Mouse (Mus musculus) hindbrain, postnatal 0 days (tissue): ENCODE measurements around the gene Irak3. TPM values are rescaled to one million over a fixed set of nuclear protein-coding genes. Genes with fewer than 3 reads are reported as not detected.

Experiments used
- ATAC-seq: fragments of 200-750 bp; cut with Nextera tagmentation; 2 replicates; pipeline ENCODE4 v1.8.0; 2017; ENCODE audit warnings: mild to moderate bottlenecking, moderate TSS enrichment, moderate library complexity
- DNase-seq: peaks from one replicate; pipeline ENCODE4 v3.0.0-alpha.2; 2015; ENCODE audit warnings: low spot score
- H3K27ac ChIP-seq: fragments of 300-500 bp; sonication (generic); 2 replicates; pipeline ENCODE4 v1.5.1; 2014; ENCODE audit warnings: mild to moderate bottlenecking
- H3K27me3 ChIP-seq: fragments of 300-500 bp; sonication (generic); 2 replicates; pipeline ENCODE4 v1.6.1; 2014; ENCODE audit warnings: low read length, mixed read lengths; ENCODE audit not compliant: insufficient read depth
- H3K36me3 ChIP-seq: fragments of 300-500 bp; sonication (generic); 2 replicates; pipeline ENCODE4 v1.6.1; 2014; ENCODE audit warnings: low read length, mixed read lengths; ENCODE audit not compliant: insufficient read depth
- H3K4me1 ChIP-seq: fragments of 300-500 bp; sonication (generic); 2 replicates; pipeline ENCODE4 v1.6.1; 2014; ENCODE audit warnings: antibody characterized with exemption, low read length, mixed read lengths; ENCODE audit not compliant: insufficient read depth
- H3K4me2 ChIP-seq: fragments of 300-500 bp; sonication (generic); 2 replicates; pipeline ENCODE4 v1.6.1; 2014; ENCODE audit warnings: low read depth, mild to moderate bottlenecking, low read length, moderate library complexity, mixed read lengths
- H3K4me3 ChIP-seq: fragments of 300-500 bp; sonication (generic); 2 replicates; pipeline ENCODE4 v1.5.1; 2014; ENCODE audit warnings: low read length
- H3K9ac ChIP-seq: fragments of 300-500 bp; sonication (generic); replicated peaks from 2 replicates; pipeline ENCODE4 v1.6.1; 2014; ENCODE audit warnings: mild to moderate bottlenecking, low read length, moderate library complexity, mixed read lengths
- H3K9me3 ChIP-seq: fragments of 300-500 bp; sonication (generic); 2 replicates; pipeline ENCODE4 v1.6.1; 2016; ENCODE audit warnings: low read length, mixed read lengths
- CTCF ChIP-seq: IDR thresholded peaks from 2 replicates; pipeline ENCODE4 v1.5.1; 2016; ENCODE audit warnings: antibody characterized with exemption, control low read depth, low read depth
- WGBS: fragments of 180-500 bp; shearing (Covaris S2); extraction: QIAGEN DNeasy Blood & Tissue Kit; methylation state at CpG from one replicate; pipeline ENCODE4 v1.1.7; 2014; 5-methylcytosine and 5-hydroxymethylcytosine counted together
- polyA plus RNA-seq: library from polyadenylated mRNA; unstranded; fragments of >200 nt; fragmentation: Nextera tagmentation; extraction: Ambion mirVana; gene quantifications from 2 replicates; pipeline ENCODE4 v1.2.1, GENCODE M21; 2015
- total RNA-seq: library from RNA; depleted of rRNA; stranded (reverse); fragments of >200 nt; gene quantifications from 2 replicates; pipeline ENCODE4 v1.2.3, GENCODE M21; 2014; rRNA removed

The Irak3 gene
- total RNA-seq (0.11 TPM in 1 of 2 replicates, not detected in the other), polyA plus RNA-seq (0.32 and 0.41 TPM in 2 replicates)

DNA sequence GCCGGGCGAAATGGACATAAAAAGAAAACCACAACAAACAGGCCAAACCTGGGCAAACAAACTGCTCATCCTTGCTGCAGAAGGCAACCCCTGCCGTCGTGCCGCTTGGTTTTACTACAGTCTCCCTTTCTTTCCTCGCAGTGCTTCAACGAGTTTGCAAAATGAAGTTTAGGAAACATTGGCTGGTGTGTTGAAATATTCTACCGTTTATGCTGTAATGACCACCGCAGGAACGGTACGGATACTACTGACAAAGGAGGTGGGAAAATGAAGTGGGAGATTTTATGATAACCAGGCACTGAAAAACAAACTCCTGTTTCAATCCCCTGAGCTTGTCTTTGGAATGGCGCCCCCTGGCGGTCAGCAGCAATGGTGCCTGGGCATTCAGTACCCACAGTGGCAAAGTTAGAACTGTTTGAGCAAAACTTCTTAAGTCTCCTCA lies at the start of gene Irak3:
Irak3 (minus strand) TSS at position 170 of the 442 bp plus-strand sequence.
- no peak within 1 kb of the TSS for H3K27ac ChIP-seq
- H3K36me3 ChIP-seq = no peaks in the 10 kb centered on the region
- H3K4me2 ChIP-seq = peak within 1 kb of the TSS; percentile 76
- ATAC-seq (peak; percentile 66; the same call in 1 of the 2 replicates), DNase-seq (peak; percentile 86)
- no peaks in the 10 kb centered on the region for H3K27me3 ChIP-seq
- H3K4me1 ChIP-seq = no peaks in the 10 kb centered on the region
- 3% methylated on average over 13 of the region's 13 CpGs for WGBS
- peak; percentile 96 for TF ChIP-seq CTCF
- no peaks in the 10 kb centered on the region for H3K9me3 ChIP-seq
- H3K4me3 ChIP-seq = peak within 1 kb of the TSS; percentile 44
- H3K9ac ChIP-seq = 0 out of 2 replicates have a peak within 1 kb of the TSS, but pooled peaks have one; percentile 13

DNA sequence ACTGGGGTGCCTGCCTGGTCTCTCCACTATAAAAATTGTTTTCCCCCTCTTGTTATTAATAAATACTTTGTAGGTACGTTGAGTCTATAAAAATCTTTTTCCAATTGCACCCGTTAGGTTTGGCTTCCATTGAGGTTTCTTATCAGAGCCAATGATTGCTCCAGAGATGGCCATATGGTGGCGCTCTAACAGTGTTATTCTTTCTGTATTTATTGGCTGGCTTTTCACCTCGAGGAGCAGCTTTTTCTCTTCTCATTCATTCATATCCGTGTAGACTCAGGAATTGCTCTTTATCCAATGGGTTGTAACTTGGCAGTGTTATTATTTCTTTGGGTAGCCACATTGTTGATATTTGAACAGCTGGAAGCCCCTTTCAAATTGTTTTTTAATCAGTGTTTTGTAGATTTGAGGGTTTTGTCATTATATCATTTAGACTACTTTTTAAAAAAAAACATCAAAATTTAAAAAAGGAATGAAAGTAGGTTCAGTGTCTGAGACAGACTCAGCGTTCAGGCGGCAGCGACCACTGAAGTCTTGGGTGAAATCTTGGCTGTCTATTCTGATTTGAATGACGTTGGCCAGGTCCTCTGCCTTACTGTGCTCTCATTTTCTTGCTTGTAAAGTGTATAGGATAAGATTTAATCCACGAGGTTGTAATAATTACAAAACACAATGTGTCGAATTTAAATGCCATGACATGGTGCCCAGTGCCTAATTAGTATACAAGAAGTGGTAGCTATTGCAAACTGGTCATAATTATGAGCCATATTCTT lies 49.2 kb upstream of the Irak3 start:
- H3K27me3 ChIP-seq = no peaks in the 10 kb centered on the region
- no peak for ATAC-seq
- H3K4me2 ChIP-seq = no peak overlapping the region
- no peak overlapping the region for H3K27ac ChIP-seq
- TF ChIP-seq CTCF = peak; percentile 46
- no peaks in the 10 kb centered on the region for H3K9me3 ChIP-seq
- H3K4me1 ChIP-seq = no peaks in the 10 kb centered on the region
- no peaks in the 10 kb centered on the region for H3K36me3 ChIP-seq
- DNase-seq = peak; percentile 60
- 55% methylated on average over 11 of the region's 11 CpGs for WGBS
- no peak overlapping the region for H3K9ac ChIP-seq
- no peak overlapping the region for H3K4me3 ChIP-seq

DNA sequence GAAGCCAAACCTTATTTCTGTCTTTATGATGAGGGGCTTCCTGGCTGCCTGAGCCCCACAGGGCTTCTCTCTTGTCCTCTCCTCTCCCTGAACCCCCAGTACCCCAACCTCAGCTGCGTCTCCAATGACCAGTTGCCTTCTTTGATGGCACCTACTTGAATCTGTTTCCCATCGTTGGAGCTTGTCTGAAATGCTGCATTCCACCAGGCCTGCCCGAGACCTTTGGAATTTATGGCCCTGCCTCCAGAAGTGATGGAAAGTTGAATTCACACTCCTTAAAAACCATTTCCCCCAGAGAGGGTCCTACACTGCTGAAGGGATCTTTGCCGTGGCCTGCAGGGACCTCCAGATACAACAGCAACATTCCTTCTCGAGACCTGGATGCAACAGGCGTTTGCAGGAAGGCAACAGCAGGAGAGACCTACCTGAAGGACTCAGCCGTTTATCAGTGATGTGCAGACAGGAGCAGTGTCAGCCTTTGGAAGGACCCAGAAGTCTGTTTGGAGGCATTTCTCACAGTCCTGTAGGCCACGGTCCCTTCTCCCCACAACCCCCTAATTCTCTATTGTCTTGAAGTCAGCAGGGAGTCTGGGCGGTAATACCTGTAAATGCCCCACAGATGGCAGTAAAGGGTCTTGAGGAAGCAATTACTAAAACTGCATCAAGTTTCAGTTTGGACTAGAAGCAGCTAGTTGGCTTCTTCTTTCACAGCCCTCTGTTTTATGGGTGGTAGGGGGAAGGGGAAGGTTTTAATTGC lies 45.2 kb upstream of the Irak3 start:
- no peak overlapping the region for H3K27ac ChIP-seq
- no peaks in the 10 kb centered on the region for H3K36me3 ChIP-seq
- no peak overlapping the region for H3K4me2 ChIP-seq
- peak; percentile 81 for TF ChIP-seq CTCF
- DNase-seq (peak; percentile 84), ATAC-seq (no peak)
- no peak overlapping the region for H3K4me3 ChIP-seq
- 48% methylated on average over 9 of the region's 9 CpGs for WGBS
- no peaks in the 10 kb centered on the region for H3K9me3 ChIP-seq
- H3K9ac ChIP-seq = no peak overlapping the region
- no peaks in the 10 kb centered on the region for H3K27me3 ChIP-seq
- no peaks in the 10 kb centered on the region for H3K4me1 ChIP-seq

DNA sequence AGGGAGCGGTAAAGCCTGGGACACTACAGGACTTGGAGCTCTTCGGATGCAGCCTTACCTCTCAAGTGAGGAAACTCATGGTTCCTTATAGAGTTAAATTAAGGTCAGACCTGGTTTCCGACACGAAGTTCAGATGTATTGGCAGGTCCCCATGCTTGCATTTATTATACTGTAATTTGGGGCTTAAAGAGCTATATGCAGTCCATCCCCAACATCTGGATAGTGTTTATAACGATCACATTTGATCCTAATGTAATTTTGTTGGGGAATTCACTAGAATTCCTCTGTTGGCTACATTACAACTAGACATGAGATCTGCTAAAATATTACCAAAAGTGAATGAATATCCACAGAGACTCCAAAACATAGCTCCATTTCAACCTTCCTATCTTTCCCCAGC lies 43.8 kb upstream of the Irak3 start:
- H3K9me3 ChIP-seq = no peaks in the 10 kb centered on the region
- no peaks in the 10 kb centered on the region for H3K27me3 ChIP-seq
- 88% methylated on average over 5 of the region's 5 CpGs for WGBS
- no peak overlapping the region for H3K9ac ChIP-seq
- H3K4me1 ChIP-seq = no peaks in the 10 kb centered on the region
- ATAC-seq = no peak
- H3K36me3 ChIP-seq = no peaks in the 10 kb centered on the region
- DNase-seq = no peak
- H3K4me2 ChIP-seq = no peak overlapping the region
- no peak overlapping the region for H3K4me3 ChIP-seq
- H3K27ac ChIP-seq = no peak overlapping the region
- no peak for TF ChIP-seq CTCF

DNA sequence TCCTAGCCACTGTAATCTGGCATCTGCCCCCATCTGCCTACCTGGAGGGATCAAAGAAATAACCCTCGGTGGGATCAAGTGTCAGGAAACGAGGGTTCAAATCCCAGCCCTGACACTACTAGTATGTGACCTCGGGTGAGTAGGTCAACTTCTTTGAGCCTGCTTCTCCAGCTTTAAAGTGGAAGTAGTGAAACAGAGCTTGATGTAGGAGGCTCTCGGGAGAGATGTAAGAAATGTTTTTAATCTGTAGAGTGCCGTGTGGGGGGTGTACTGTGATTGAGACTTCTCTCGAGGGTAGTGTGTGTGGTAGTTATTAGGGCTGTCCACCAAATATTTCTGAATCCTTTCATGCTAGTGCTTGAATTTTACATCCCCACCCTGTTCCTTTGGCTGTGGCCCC lies 40.5 kb upstream of the Irak3 start:
- Histone ChIP-seq H3K27ac (no peak overlapping the region), H3K4me3 (no peak overlapping the region), H3K4me1 (no peaks in the 10 kb centered on the region), H3K36me3 (no peaks in the 10 kb centered on the region), H3K4me2 (no peak overlapping the region), H3K27me3 (no peaks in the 10 kb centered on the region), H3K9me3 (no peaks in the 10 kb centered on the region), H3K9ac (no peak overlapping the region)
- 73% methylated on average over 6 of the region's 6 CpGs for WGBS
- no peak for TF ChIP-seq CTCF
- DNase-seq = no peak
- no peak for ATAC-seq

DNA sequence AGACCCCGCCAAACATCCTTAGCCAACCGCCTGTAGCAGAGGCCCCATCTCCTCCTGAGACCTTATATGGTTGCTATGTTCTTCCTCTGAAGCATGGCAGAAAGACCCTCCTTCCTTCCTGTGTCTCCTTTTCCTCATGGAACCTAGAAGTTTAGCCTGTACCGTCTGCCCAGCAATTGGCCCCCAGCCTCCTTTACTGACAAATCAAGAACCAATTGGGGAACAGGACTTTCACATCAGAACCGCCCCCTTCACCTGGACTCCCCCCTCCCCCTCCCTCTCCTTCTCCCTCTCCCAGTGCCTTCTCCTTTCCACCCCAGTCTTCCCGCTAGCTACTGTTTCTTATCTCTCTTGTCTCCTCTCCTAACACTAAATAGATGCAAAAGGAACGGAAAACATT lies 37.5 kb upstream of the Irak3 start:
- H3K36me3 ChIP-seq = no peaks in the 10 kb centered on the region
- no peak for TF ChIP-seq CTCF
- no peak overlapping the region for H3K27ac ChIP-seq
- WGBS = 57% methylated on average over 6 of the region's 6 CpGs
- H3K4me2 ChIP-seq = no peak overlapping the region
- ATAC-seq (no peak), DNase-seq (no peak)
- no peaks in the 10 kb centered on the region for H3K9me3 ChIP-seq
- H3K4me1 ChIP-seq = no peaks in the 10 kb centered on the region
- no peak overlapping the region for H3K4me3 ChIP-seq
- no peak overlapping the region for H3K9ac ChIP-seq
- H3K27me3 ChIP-seq = no peaks in the 10 kb centered on the region
